Mouse (Mus musculus): ENCODE measurements around the gene Gltp.

DNA sequence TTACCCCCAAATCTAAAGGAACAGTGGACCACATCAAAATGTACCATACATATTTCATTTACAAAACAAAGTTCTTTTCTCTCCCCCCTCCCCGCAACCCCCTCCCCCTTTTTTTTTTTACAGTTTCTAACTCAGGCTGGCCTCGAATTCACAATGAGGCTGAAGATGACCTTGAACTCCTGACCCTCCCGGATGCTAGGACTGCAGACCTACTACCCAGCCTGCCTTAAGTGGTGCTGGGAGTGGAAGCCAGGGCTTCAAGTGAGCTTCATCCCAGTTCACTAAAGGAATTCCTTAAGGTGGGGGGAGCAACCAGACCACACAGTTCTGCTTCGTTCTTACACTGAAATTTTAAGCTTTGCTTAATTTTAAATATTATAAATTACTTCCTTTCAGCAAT, 26.6 kb downstream of the Gltp start:
- TF ChIP-seq CTCF (IDR thresholded peaks at IDR 0.05; ENCODE audit: extremely low read depth, insufficient read depth, insufficient read length, insufficient replicate concordance) = no peak
- TF ChIP-seq POLR2A (IDR thresholded peaks at IDR 0.05; ENCODE audit: low read depth, low read length) = no peak

Data from spleen, adult 2 months (tissue).